Mouse (Mus musculus): Measurements from ENCODE around the gene Nelfb. TPM values are rescaled to one million over a fixed set of nuclear protein-coding genes. Genes with fewer than 3 reads are reported as not detected.

Gene Nelfb
- total and polyA plus RNA-seq, 2 experiments: 18.4 to 27.5 TPM

DNA sequence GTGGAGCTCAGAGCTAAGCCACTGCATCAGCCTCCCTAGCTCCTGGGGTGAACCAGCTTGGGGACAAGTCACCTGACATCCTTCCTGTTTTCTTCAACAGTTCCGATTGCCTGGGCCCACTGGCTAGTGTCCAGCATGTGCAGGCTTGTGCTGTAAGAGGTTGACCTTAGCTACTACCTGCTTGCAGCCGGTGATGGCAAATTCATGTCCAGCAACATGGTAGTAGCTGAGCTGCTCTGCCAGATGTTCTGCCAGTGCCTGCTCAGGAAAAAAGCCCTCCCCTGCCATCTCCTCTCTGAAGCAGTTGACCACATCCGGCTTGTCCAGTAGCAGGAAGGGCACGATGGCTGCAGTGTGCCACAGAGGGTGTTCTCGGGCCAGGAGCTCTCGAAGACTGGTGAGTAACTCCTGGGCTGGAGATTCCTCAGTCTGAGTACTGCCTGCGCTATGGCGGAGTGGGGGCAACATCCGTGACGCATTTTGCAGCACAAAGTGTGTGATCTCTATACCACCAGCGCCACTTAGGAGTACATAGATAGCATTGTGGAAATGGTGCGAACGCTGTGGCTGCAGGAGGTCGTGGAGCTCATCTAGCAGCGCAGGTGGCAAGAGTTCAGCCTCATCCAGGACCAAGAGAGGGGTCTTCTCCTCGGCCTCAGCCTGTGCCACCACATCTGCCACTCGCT, 16.7 kb downstream of the Nelfb start:
- Histone ChIP-seq H3K4me3 (ENCODE audit: insufficient read depth, low read depth, low read length) (peak overlapping the region; percentile 55; the same call in 1 of the 2 replicates), H3K4me1 (ENCODE audit: control insufficient read depth, insufficient read depth, low read length) (peaks cover 5% of the 10 kb centered on the region; the same call in 1 of the 2 replicates), H3K27ac (replicated peaks; ENCODE audit: insufficient read depth, low read depth, low read length) (no peak overlapping the region), H3K27me3 (ENCODE audit: control insufficient read depth, insufficient read depth, low read length) (no peaks in the 10 kb centered on the region), H3K9ac (ENCODE audit: low read depth, low read length) (peak overlapping the region; percentile 51; the same call in 1 of the 2 replicates), H3K79me2 (ENCODE audit: control insufficient read depth, insufficient read depth, low read length) (no peaks in the 10 kb centered on the region), H3K36me3 (ENCODE audit: control insufficient read depth, insufficient read depth, low read length) (peaks cover 2% of the 10 kb centered on the region; the same call in 1 of the 2 replicates)
- 71% methylated on average over 17 of the region's 17 CpGs for WGBS
- TF ChIP-seq CTCF (IDR thresholded peaks at IDR 0.05; ENCODE audit: low read depth, low read length) (no peak), POLR2A (IDR thresholded peaks at IDR 0.05; ENCODE audit: extremely low read depth, insufficient read depth, low read length) (no peak)
- peak; percentile 25 for DNase-seq (ENCODE audit: extremely low read depth, low read depth, low spot score)

DNA sequence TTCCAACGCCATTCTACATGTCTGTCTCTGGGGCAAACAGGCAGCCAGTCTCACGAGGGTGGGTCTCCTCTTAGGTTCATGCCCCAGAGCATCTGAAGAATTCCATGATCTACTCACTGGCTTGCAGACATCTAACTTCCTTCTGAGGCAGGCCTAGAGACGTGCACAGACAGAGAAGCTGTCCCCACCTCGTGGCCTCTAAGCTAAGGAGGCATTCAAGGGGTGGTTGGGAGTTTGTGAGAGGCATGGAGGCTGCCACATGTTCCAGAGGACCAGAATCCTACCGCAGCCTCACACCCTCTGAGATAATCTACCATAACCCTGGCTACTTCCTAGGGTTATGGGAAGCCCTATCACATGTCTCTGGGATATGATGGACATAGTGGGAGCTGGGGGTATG, 17.3 kb downstream of the Nelfb start:
- WGBS: 65% methylated on average over 5 of the region's 5 CpGs
- Histone ChIP-seq H3K36me3 (ENCODE audit: control insufficient read depth, insufficient read depth, low read length) (no peaks in the 10 kb centered on the region), H3K4me1 (ENCODE audit: control insufficient read depth, insufficient read depth, low read length) (peaks cover 5% of the 10 kb centered on the region; the same call in 1 of the 2 replicates), H3K79me2 (ENCODE audit: control insufficient read depth, insufficient read depth, low read length) (no peaks in the 10 kb centered on the region), H3K27me3 (ENCODE audit: control insufficient read depth, insufficient read depth, low read length) (no peaks in the 10 kb centered on the region), H3K4me3 (ENCODE audit: insufficient read depth, low read depth, low read length) (no peak overlapping the region), H3K27ac (replicated peaks; ENCODE audit: insufficient read depth, low read depth, low read length) (no peak overlapping the region), H3K9ac (ENCODE audit: low read depth, low read length) (no peak overlapping the region)
- no peak for DNase-seq (ENCODE audit: extremely low read depth, low read depth, low spot score)
- TF ChIP-seq CTCF (IDR thresholded peaks at IDR 0.05; ENCODE audit: low read depth, low read length) (no peak), POLR2A (IDR thresholded peaks at IDR 0.05; ENCODE audit: extremely low read depth, insufficient read depth, low read length) (no peak)

DNA sequence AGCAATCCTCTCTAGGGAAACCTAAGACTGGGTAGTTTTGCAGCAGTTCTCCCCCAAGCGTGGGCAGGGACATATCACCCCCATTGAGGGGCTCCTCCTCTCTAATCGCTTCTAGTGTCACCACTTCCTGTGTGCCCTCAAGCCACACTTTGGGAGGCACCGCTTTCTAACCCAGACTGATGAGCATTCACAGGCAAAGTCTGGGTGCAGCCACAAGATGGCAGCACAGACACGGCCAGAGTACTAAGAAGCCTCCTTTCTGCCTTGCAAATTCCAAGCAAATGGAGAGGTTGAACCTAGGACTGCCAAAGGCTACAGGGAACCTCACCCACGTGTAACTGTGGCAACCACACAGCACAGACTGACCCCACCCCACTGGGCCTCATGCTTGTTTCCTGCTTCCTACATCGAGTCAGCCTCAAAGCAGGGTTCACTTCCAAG, 17.9 kb downstream of the Nelfb start:
- H3K4me1 ChIP-seq (ENCODE audit: control insufficient read depth, insufficient read depth, low read length): peaks cover 5% of the 10 kb centered on the region; the same call in 1 of the 2 replicates
- TF ChIP-seq CTCF (IDR thresholded peaks at IDR 0.05; ENCODE audit: low read depth, low read length): peak; percentile 90
- no peak for TF ChIP-seq POLR2A (IDR thresholded peaks at IDR 0.05; ENCODE audit: extremely low read depth, insufficient read depth, low read length)
- no peaks in the 10 kb centered on the region for H3K79me2 ChIP-seq (ENCODE audit: control insufficient read depth, insufficient read depth, low read length)
- no peaks in the 10 kb centered on the region for H3K36me3 ChIP-seq (ENCODE audit: control insufficient read depth, insufficient read depth, low read length)
- no peaks in the 10 kb centered on the region for H3K27me3 ChIP-seq (ENCODE audit: control insufficient read depth, insufficient read depth, low read length)
- H3K4me3 ChIP-seq (ENCODE audit: insufficient read depth, low read depth, low read length): no peak overlapping the region
- H3K27ac ChIP-seq (replicated peaks; ENCODE audit: insufficient read depth, low read depth, low read length): no peak overlapping the region
- H3K9ac ChIP-seq (ENCODE audit: low read depth, low read length): no peak overlapping the region
- 4% methylated on average over 6 of the region's 6 CpGs for WGBS
- peak; percentile 66 for DNase-seq (ENCODE audit: extremely low read depth, low read depth, low spot score)

DNA sequence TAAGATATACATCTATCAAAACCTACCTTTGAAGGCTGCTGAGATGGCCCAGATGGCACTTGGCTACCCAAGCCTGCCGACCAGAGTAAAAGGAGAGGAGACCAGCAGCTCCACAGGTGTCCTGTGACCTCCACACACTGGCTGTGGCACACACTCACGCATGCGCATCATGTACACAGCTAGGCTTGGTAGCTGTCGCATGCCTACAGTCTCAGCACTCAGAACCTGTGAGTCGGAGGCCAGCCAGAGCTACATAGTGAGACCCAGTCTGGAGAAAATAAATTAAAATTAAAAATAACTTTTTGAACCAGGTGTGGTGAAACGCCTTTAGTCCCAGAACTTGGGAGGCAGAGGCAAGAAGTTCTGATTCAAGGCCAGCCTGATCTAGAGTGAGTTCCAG, 23.4 kb downstream of the Nelfb start:
- Histone ChIP-seq H3K4me1 (ENCODE audit: control insufficient read depth, insufficient read depth, low read length) (no peaks in the 10 kb centered on the region), H3K27me3 (ENCODE audit: control insufficient read depth, insufficient read depth, low read length) (no peaks in the 10 kb centered on the region), H3K4me3 (ENCODE audit: insufficient read depth, low read depth, low read length) (no peak overlapping the region), H3K27ac (replicated peaks; ENCODE audit: insufficient read depth, low read depth, low read length) (no peak overlapping the region), H3K36me3 (ENCODE audit: control insufficient read depth, insufficient read depth, low read length) (no peaks in the 10 kb centered on the region), H3K79me2 (ENCODE audit: control insufficient read depth, insufficient read depth, low read length) (no peaks in the 10 kb centered on the region), H3K9ac (ENCODE audit: low read depth, low read length) (no peak overlapping the region)
- TF ChIP-seq POLR2A (IDR thresholded peaks at IDR 0.05; ENCODE audit: extremely low read depth, insufficient read depth, low read length) (no peak), CTCF (IDR thresholded peaks at IDR 0.05; ENCODE audit: low read depth, low read length) (no peak)
- DNase-seq (ENCODE audit: extremely low read depth, low read depth, low spot score): no peak
- WGBS: 89% methylated on average over 6 of the region's 6 CpGs

DNA sequence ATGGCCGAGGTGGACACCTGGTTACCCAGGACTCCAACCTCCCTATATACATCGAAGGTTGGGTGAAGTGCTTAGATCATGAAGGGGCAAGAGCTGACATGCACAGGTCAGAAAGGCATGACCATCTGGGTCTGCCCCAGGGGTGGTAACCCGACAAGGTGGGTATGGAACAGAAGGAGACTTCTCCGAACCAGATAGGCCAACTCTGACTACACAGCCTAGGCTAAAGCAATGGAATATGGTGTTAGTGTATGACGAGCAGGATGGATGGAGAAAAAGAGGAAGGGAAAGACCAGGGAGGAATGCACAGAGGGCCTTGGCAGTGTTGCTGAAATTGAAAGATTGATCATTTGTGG, 24.7 kb downstream of the Nelfb start:
- Histone ChIP-seq H3K4me3 (ENCODE audit: insufficient read depth, low read depth, low read length) (no peak overlapping the region), H3K79me2 (ENCODE audit: control insufficient read depth, insufficient read depth, low read length) (no peaks in the 10 kb centered on the region), H3K4me1 (ENCODE audit: control insufficient read depth, insufficient read depth, low read length) (no peaks in the 10 kb centered on the region), H3K27me3 (ENCODE audit: control insufficient read depth, insufficient read depth, low read length) (no peaks in the 10 kb centered on the region; the same call in 1 of the 2 replicates), H3K9ac (ENCODE audit: low read depth, low read length) (no peak overlapping the region), H3K36me3 (ENCODE audit: control insufficient read depth, insufficient read depth, low read length) (no peaks in the 10 kb centered on the region), H3K27ac (replicated peaks; ENCODE audit: insufficient read depth, low read depth, low read length) (no peak overlapping the region)
- TF ChIP-seq POLR2A (IDR thresholded peaks at IDR 0.05; ENCODE audit: extremely low read depth, insufficient read depth, low read length) (no peak), CTCF (IDR thresholded peaks at IDR 0.05; ENCODE audit: low read depth, low read length) (no peak)
- DNase-seq (ENCODE audit: extremely low read depth, low read depth, low spot score): no peak
- 68% methylated on average over 5 of the region's 5 CpGs for WGBS

Measured in liver, adult 2 months (tissue).